Mouse (Mus musculus) erythroblast, embryonic 14.5 days (primary cell): ENCODE data around the gene Igfbpl1.

Source experiments
- GATA1 ChIP-seq: IDR thresholded peaks from 2 replicates; pipeline ENCODE4 v1.6.1; 2012; ENCODE audit warnings: low read length, inconsistent platforms, mixed read lengths
- TAL1 ChIP-seq: IDR thresholded peaks from 3 replicates; pipeline ENCODE4 v1.6.1; 2012; ENCODE audit warnings: low read length, inconsistent platforms, mixed read lengths

- TF ChIP-seq TAL1 (no peak), GATA1 (no peak)
Measured at GRCm38 (mm10) chr4:45872147-45872546, 45.4 kb upstream of the Igfbpl1 start.
